Comparison of ENCODE assay signal across 8 mouse cellular contexts in genomic region chr3:60503196-60503595, GRCm38 (mm10). TPM values are rescaled to one million over a fixed set of nuclear protein-coding genes. Genes with fewer than 3 reads are reported as not detected.
DNase-seq lines count a peak whose midpoint lies in the region; ATAC-seq lines count a peak whose summit lies in the region.

No protein-coding gene starts in this region.

- peak overlapping the region; percentile 93 for H3K9ac ChIP-seq in lung, embryonic 15.5 days
- H3K9ac ChIP-seq in forebrain, embryonic 14.5 days (ENCODE audit: low read length), result no peak overlapping the region
- peak overlapping the region; percentile 100 for H3K9ac ChIP-seq in liver, embryonic 13.5 days

- H3K27ac ChIP-seq in lung, embryonic 15.5 days, result peak overlapping the region; percentile 100
- H3K27ac ChIP-seq in forebrain, embryonic 14.5 days (ENCODE audit: low read depth, low read length), result no peak overlapping the region
- H3K27ac ChIP-seq in liver, embryonic 13.5 days, result peak overlapping the region; percentile 98

- WGBS in lung, embryonic 15.5 days, result 17% methylated on average over 7 of the region's 7 CpGs
- 39% methylated on average over 7 of the region's 7 CpGs for WGBS in forebrain, embryonic 14.5 days
- WGBS in liver, embryonic 13.5 days (ENCODE audit: insufficient replicate concordance), result 14% methylated on average over 7 of the region's 7 CpGs

- peak; percentile 19 for DNase-seq in adrenal gland, postnatal 10 days
- DNase-seq in adrenal gland, adult 18-20 months (ENCODE audit: low spot score in 2 of 2), result no peak
- DNase-seq in lung, postnatal 36 days, result no peak
- peak; percentile 25 for DNase-seq in forebrain, embryonic 14.5 days (ENCODE audit: low spot score)
- peak; percentile 20 for DNase-seq in liver, embryonic 13.5 days
- no peak for DNase-seq in cerebellum, adult 9-10 months
- DNase-seq in ovary, postnatal 14 days (ENCODE audit: low spot score), result no peak

- H3K4me2 ChIP-seq in lung, embryonic 15.5 days, result peak overlapping the region; percentile 64
- peak overlapping the region; percentile 75 for H3K4me2 ChIP-seq in forebrain, embryonic 14.5 days (ENCODE audit: low read length)
- peak overlapping the region; percentile 84 for H3K4me2 ChIP-seq in liver, embryonic 13.5 days

- no peaks in the 10 kb centered on the region for H3K9me3 ChIP-seq in lung, embryonic 15.5 days
- no peaks in the 10 kb centered on the region for H3K9me3 ChIP-seq in forebrain, embryonic 14.5 days (replicated peaks; ENCODE audit: control insufficient read depth, low read length)
- no peaks in the 10 kb centered on the region for H3K9me3 ChIP-seq in liver, embryonic 13.5 days (replicated peaks)

- ATAC-seq in lung, embryonic 15.5 days (ENCODE audit: borderline replicate concordance, extremely low read depth, low FRiP score, low TSS enrichment), result no peak
- ATAC-seq in forebrain, embryonic 14.5 days, result no peak
- no peak for ATAC-seq in liver, embryonic 13.5 days (ENCODE audit: low read depth)

- H3K4me1 ChIP-seq in lung, embryonic 15.5 days, result peaks cover 59% of the 10 kb centered on the region
- H3K4me1 ChIP-seq in forebrain, embryonic 14.5 days (ENCODE audit: control insufficient read depth, insufficient read depth, low read length), result peaks cover 17% of the 10 kb centered on the region
- H3K4me1 ChIP-seq in liver, embryonic 13.5 days (replicated peaks), result peaks cover 79% of the 10 kb centered on the region

- H3K4me3 ChIP-seq in lung, embryonic 15.5 days, result peak overlapping the region; percentile 97
- no peak overlapping the region for H3K4me3 ChIP-seq in forebrain, embryonic 14.5 days (ENCODE audit: low read depth, low read length)
- peak overlapping the region; percentile 98 for H3K4me3 ChIP-seq in liver, embryonic 13.5 days (replicated peaks)

- H3K36me3 ChIP-seq in lung, embryonic 15.5 days, result no peaks in the 10 kb centered on the region
- no peaks in the 10 kb centered on the region for H3K36me3 ChIP-seq in forebrain, embryonic 14.5 days (ENCODE audit: control insufficient read depth, insufficient read depth, low read length)
- H3K36me3 ChIP-seq in liver, embryonic 13.5 days, result peaks cover under 1% of the 10 kb centered on the region; the same call in 1 of the 2 replicates

- no peaks in the 10 kb centered on the region for H3K27me3 ChIP-seq in lung, embryonic 15.5 days
- H3K27me3 ChIP-seq in forebrain, embryonic 14.5 days (replicated peaks; ENCODE audit: control insufficient read depth, insufficient read depth, low read length), result no peaks in the 10 kb centered on the region
- no peaks in the 10 kb centered on the region for H3K27me3 ChIP-seq in liver, embryonic 13.5 days

RNA-seq across cellular contexts. Expression of gene Mbnl1, which starts 30.6 kb away (rescaled TPM):
- 100 to 1,000 TPM; 284 to 333 TPM for total RNA-seq in adrenal gland, postnatal 10 days (2021)
- 100 to 1,000 TPM; 503 to 531 TPM for total RNA-seq in adrenal gland, adult 18-20 months (2021)
- polyA plus RNA-seq in lung, embryonic 15.5 days (2015; fragmentation: Nextera tagmentation; extraction: Ambion mirVana), result 168 and 169 TPM in 2 replicates
- polyA plus RNA-seq in forebrain, embryonic 14.5 days (2014; fragmentation: Nextera tagmentation; extraction: Ambion mirVana), result 43.9 and 56.0 TPM in 2 replicates
- 123 and 153 TPM in 2 replicates for polyA plus RNA-seq in liver, embryonic 13.5 days (2015; fragmentation: Nextera tagmentation; extraction: Ambion mirVana)

Comparison
In these comparisons a context has a peak if more than half of its experiments do, and no peak if none do; other contexts are left out.
1. DNase-seq: peak in adrenal gland, postnatal 10 days (single experiment), forebrain, embryonic 14.5 days (single experiment) and liver, embryonic 13.5 days (single experiment); none in adrenal gland, adult 18-20 months (0 of 2), lung, postnatal 36 days (single experiment), cerebellum, adult 9-10 months (single experiment) and ovary, postnatal 14 days (single experiment).
2. Peak in every context shown above with its lines, with median percentiles within 50 percentile points of each other: H3K4me2 ChIP-seq.